Mouse (Mus musculus): ENCODE data around the gene Pfas.
"Not testable (repeated sequence)": the region's sequence is repeated elsewhere in the genome, so short reads cannot be mapped to it uniquely, and the experiment has no call there.

The Pfas gene

DNA sequence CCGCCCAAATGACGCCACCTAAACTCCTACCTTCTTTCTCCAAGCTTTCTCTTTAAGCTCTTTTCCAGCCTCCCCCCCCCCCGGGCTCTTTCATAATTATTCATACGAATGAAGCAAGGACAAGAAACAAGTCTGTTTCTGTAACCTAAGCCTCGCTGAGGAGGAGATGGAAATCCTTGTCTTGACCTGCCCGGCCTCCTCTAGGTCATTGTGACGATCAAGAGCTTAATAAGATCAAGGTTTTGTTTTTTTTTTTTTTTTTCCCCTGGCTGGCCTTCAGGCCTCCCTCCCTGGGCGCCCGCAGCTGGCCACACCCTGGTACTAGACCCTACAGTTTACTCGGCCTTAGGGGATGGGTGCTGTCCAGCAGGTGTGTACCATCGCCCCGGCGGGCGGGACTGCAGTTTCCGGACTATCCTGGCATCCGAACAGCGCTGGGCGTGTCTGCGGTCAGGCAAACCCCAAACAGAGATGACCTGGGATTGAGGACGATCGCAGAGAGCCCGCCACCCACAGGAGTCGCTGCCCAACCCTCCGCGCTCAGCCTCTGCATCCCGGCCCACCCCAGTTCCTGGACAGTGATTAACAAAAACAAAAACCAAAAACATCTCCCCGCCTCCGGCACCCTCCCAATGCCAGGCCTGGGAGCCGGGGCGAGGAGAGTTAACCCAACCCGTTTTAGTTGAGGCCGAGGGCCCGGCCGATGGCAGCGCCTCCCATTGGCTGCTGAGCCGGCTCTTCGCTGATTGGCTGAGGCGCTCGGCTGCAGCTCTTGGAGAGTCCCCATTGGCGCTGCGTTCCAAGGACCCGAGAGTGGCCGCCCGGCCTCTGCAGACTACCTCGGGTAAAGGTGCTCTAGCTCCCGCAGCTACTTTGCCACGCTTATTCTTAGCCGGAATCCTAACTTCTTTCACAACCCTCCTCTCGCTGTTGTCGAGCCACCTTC, 40.6 kb downstream of the Pfas start, which contains the start of gene Slc25a35:
Gene Slc25a35 (plus strand): TSS at position 795 of the 946 bp plus-strand sequence.
- DNase-seq: peak; percentile 95

DNA sequence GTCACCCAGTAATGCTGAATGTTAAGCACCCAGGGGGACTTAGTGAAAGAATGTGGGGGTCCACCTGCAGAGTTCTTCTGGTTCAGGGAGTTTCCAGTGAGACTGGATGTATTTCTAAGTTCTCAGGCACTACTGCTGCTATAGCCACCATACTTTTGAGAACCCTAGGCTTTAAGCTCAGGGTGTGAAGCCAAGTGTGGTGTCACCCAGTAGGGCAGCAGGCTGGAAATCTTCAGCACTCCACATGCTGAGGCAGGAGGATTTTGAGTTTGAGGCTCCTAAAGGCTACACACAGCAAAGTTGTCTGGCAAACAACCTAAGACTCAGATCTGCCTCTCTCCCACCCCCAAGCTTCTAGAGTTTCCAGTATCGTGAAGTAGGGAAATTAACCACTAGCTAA, 41.7 kb downstream of the Pfas start:
- no peak for DNase-seq

DNA sequence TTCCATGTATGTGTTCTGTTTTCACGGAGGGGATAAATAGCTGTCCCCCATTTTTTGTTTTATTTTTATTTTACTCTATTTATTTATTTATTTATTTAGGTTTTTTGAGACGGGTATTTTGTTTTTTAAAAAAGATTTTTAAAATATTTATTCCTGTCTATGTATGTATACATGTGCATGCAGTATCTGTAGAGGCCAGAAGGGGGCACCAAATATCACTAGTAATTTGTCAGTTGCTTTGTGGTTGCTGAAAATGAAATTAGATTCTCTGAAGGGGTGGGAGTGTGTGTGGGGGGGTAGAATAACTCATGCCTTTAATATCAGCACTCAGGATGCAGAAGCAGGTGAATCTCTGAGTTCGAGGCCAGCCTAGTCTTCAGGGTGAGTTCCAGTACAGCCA, 42.4 kb downstream of the Pfas start:
- peak; percentile 90 for DNase-seq

DNA sequence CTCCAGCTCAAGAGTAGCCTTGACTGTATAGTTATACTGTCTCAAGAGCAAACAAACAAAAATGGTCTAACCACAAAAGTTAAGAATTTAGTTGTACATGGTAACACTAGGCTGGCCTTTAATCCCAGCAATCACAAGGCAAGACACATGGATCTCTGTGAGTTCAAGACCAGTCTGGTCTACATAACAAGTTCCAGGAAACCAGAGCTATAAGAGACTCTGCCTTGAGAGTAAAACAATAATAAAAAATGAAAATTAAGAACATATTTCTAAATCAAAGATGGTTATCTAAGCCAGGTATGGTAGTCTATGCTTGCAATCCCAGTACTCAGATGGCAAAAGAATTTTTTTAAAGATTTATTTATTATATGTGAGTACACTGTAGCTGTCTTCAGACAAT, 43.2 kb downstream of the Pfas start:
- DNase-seq: no peak

DNA sequence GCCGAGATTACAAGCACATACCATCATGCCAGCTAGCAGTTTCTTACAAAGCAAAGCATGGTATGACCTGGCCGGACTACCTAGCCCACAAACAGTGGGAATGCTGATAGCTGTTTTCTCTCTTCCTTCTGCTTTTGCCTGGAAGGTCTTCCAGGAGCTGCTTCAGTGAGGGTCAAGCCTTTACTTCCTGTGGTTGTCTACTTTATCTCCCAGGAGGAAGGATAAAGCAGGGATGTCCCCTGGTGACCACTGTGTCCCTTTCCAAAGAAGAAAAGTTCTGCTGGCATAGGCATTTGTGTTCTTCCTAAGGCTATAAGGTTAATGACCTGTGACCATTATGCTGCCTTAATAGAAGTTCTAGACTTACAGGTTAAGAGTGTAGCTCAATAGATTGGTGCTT, 44.9 kb downstream of the Pfas start:
- no peak for DNase-seq

DNA sequence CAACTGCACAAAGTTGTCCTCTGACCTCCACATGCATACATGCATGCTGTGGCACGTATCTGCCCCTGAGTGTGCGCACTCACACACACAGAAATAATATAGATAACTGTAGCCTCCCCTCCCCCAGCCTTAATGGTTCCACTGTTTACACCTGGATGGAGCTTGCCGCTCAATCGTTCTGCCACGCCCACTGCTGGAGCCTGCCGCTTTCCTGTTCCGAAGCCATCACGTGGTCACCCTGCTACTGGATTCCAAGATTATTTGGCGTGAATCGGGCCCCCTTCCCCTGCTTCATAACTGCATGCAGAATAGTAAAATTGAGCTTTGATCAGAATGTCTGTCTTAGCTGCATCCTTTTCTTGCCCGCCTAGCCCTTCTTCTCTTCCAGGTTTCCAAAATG, 46.1 kb downstream of the Pfas start:
- not testable (repeated sequence) for DNase-seq

DNA sequence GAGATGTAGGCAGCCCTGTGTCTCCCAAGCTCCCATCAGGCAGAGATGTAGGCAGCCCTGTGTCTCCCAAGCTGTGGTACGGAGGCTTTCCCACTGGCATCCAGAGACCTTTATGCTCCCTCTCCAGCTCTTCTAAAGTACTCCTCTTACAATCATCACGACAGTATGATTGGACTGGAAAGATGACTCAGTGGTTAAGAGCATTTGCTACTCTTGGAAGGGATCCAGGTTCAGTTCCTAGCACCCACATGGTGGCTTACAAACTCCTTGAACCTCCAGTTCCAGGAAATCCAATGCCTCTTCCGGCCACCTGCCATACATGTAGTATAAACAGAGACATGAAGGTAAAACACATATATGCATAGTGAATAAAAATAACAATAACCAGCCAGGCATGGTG, 46.7 kb downstream of the Pfas start:
- no peak for DNase-seq

DNA sequence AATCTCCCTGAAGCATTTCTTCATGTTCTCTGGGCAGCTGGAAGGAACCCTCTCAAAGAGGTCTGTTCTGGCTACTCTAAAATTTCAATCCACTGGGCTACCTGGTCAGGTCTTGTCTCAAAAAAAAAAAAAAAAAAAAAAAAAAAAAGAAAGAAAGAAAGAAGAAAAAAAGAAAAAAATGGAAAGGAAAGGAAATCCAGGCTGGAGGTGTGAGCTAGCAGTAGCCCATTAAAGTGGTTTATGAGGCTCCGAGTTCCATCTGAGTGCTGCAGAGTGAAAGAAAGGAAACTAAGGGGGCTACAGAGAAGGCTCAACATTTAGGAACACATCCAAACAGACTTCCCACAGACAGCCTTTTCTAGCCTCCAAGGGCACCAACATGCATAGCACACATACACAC, 50.3 kb downstream of the Pfas start:
- no peak for DNase-seq

DNA sequence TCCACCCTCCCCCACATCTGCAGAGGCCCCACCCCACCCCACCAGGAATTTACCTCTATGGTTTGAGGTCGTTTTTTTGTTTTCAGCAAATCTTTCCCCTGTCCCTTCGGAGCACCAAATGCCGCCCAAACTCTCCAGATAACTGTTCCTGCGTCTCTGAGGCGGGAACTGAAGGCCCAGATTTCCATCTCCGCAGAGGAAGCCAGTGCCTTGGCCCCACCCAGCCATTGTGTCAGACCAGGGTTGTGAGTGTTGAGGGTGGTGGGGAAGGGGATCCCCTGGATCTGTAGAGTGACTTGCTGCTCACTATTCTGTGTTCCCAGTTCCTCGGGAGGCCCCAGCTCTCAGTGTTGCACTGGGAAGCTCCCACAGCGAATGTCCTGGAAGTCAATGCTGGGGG, 51.0 kb downstream of the Pfas start, which contains the start of gene Arhgef15:
Gene Arhgef15 (minus strand): TSS at position 173 of the 400 bp plus-strand sequence.
- peak; percentile 68 for DNase-seq

DNA sequence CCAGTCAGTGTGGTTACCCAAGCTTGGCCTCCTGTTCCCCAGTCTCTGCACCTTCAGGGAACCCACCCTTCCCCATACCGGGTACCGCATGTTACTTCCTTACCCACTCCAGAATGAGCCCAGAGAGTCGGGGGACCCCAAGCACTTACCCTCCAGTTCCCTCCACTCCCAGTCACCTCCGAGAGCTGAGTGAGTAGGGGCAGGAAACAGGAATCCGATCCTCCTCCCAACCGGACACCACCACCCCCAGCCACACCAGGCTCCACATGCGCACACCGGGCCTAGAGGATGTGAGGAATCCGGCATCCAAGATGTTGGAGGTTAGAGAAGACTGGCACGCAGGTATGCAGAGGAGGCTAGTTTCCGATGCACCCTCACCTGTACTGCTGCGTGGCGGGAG, 51.6 kb downstream of the Pfas start:
- peak; percentile 61 for DNase-seq

DNA sequence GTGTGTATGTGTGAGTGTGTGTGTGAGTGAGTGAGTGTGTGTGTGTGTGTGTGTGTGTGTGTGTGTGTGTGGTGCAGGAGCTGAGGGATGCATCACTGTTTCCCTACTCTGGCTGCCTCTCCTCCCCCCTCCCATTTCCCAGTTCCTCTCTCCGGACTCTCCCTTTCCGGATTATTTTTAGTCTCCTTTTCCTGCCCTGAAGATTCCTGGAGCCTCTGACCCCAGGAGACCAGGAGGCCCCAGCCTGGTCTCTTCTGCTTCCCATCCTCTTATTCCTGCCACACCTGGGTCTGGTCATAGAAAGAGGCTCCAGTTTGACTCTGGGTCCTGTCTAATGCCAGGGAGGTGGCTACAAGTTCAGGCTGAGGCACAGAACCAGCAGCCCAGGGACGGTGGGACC, 52.2 kb downstream of the Pfas start:
- peak; percentile 74 for DNase-seq

DNA sequence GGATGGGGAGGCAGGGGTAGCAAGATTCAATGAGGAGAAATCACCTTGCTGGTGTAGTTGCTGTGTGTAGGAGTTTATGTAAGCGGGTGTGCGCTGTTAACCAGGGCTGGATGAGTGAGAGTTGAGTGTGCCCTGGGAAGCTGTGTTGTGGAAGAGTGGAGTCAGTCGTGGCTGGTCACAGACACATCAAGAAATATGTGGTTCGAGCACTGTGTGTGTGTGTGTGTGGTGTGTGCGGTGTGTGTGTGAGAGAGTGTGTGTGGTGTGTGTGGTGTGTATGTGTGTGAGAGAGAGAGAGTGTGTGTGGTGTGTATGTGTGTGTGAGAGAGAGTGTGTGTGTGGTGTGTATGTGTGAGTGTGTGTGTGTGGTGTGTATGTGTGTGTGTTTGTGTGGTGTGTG, 52.8 kb downstream of the Pfas start:
- no peak for DNase-seq

DNA sequence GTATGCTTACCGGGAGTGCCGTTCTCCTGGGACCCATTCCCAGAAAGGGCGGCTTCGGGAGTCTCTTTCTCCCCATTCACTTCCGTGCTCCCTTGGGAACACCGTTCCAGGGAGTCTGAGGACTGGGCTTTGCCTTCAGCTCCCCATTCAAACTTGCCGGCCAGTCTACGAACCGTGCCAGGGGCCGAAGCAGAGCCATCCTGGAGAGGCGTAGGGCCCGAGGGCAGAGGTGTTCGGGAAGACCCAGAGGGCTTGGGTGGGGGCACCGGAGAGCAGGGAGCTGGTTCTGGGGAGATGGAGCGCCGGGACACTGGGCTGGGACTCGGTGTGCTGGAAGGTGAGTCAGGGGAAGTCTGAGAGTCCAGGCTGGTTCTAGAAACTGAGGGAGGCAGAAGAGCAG, 53.9 kb downstream of the Pfas start:
- no peak for DNase-seq

DNA sequence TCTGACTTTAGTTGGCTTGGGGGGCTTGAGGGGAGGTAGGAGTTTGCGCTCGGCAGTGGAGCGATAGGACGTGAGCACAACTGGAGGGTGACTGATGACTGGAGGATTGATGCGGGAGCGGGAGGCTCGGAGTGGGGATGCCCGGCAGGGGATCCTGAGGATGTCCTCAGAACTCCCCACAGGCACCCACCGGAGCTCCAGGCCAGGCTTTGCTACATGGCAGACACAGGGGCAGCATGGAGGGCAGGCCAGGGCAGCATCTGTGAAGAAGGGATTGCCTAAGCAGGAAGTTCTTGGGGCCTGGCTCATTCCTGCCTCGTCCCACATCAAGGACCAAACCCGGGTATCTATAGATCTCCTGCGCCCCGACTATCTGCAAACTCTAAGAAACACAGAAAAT, 54.4 kb downstream of the Pfas start:
- no peak for DNase-seq

DNA sequence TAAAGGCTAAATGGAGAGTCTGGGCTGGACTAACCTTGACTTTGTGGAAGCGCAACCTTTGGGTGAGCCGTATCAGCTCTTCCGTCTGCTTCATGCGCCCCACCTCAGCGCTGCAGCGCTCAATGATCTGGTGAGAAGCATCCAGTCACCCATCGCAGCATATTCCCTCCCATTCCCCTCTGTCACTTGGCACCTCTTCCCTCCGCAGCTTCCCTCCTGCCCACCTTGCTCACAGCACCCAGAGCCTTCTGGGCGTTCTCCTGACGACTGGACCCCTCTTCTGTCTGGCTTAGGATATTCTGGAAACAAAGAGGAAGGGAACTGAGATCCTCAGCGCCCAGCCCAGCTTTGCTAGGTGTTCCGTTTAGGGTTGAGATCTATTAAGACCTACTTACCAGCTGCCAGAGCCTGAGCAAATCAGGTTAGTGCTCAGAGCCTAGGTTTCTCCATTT, 60.7 kb downstream of the Pfas start:
- DNase-seq: no peak

DNA sequence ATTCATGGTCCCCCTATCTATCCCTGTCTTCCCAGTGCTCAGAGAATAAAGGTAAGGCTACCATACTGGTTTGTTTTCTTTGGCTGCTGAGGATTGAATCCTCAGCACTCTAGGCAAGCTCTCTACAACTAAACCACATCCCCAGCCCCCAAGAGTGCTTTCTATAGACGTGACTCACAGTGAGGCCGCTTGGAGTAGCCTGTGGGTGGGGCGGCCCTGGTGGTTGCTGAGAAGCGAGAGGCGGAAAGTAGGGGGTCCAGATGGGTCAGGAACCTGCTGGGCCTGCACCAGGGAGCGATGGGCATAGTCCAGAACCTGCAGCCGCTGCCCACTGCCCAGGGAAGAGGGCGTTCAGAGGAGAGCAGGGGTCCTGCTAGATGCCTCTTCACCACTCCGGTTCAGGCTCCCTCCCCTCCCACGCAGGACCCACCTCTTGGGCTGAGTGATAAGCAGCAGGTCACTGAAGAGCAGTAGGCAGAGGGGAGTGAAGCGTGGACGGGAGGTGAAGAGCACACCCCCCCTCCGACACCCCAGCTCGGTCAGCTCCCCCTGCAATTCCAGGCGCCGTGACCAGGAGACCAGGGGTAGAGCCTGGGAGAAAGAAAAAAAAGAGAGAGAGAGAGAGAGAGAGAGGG, 61.3 kb downstream of the Pfas start:
- DNase-seq: no peak

DNA sequence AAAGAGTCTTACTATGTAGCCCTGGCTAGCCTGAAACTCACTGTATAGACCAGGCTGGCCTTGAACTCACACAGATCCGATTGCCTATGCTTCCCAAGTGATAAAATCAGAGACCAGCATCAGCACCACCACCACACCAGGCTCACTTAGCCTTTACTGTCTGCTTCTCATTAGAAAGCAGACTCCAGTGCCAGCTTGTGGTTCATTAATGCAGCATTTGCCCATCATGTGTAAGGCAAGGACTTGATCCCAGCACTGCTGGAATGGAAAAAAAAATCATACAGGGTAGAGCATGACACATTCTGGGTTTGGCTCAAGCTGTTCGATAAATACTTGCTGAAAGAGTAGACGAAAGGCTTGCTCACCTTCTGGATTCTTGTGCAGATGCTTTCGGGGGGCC, 62.3 kb downstream of the Pfas start:
- DNase-seq: no peak

DNA sequence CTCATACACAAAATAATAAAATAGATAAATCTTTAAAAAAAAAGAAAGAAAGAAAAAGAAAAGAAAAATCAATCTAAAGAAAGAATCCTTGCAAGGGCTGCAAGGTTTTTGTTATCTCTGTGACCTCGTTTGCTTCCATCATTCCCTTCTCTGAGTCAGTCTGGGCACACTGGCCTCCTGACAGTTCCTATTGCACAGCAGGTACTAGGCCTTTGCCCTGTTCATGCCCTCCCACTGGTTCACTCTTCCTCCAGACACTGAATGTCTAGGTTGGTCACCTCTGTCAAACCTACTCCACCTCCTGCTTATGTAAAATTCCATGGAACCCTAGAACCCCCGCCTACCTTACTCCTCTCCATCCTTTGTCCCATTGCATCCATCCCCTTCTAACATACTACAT, 63.0 kb downstream of the Pfas start:
- no peak for DNase-seq

DNA sequence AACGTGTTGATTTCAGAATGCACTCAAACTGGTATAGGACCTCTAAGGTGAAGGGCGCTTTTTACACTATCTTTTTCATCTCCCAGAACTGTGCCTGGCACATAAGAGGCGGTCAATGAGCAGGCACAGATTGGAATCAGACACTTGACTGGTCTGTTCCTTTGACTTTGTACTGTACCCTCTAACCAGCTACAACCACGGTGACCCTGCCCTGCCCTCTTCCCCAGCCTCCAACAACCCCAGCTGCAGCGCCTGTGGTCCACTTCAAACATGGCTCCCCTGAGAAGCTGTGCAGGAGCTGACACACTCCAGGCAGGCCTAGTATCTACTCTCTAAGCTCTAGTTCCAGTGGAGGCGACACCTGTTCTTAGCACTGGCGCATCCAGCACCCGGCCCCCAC, 65.5 kb downstream of the Pfas start:
- DNase-seq: no peak

DNA sequence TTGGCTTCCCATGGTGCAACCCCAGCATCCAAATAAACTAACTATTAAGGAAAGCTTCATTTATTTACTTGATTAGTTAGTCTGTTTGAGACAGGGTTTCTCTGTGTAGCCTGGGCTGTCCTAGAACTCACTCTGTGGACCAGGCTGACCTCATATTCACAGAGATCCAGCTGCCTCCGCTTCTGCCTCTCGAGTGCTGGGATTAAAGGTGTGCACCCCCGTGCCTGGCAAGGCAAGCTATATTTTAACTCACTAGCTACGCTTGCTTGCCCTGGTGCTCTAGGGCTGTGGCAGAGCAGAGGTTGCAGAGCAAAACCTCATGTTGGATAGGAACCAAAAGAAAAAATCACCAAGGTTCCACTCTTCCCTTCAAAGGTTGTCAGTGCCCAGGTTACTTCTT, 67.7 kb downstream of the Pfas start:
- DNase-seq: no peak

DNA sequence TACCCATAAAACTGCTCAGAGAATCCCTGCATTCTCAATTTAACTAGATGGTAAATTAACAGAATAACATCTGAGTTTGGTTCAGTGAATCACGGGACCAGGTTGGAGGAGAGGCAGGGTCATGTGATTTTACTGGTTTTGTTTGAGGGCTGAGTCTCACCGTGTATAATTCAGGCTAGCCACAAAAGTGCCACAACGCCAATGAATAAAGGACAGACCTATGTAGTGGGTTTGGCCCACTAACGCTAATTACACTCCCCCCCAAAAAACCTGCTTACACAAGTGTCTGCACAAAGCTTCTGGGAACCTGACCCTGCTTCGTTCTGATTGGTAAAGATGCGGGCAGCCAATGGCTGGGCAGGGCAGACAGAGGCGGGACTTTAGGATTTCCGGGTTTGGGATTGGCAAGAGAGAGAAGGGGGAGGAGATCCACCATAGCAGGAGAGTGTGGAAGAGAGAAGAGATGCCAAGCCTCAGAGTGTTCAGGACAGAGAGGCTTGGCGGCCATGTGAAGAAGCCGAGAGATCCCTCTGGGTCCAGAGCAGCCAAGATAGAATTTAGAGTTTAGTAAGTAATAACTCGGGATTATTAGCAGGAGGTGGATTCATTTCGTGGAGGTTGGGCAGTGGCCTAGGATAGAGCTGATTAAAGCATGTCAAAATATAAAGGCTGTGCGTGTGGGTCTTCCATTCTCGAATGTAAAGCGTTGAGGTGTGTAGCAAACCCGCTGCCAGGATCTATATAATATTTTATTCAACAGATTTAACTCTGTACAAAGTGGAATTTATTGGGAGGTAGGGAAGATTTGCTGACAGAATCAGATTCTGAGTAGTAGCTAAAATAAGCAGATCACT, 68.6 kb downstream of the Pfas start:
- DNase-seq: peak; percentile 95

DNA sequence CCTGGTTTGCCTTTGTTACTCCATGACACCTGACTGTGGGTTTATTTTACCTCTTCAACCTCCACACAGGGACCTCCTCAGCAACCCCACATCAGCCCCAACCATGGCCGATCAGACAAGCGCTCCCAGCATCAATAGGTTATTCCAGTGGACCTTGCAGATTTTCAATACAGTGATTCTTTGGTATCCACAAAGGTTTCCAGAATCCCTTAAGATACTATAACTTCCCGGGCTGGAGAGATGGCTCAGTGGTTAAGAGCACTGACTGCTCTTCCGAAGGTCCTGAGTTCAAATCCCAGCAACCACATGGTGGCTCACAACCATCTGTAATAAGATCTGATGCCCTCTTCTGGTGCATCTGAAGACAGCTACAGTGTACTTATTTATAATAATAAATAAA, 71.3 kb downstream of the Pfas start:
- not testable (repeated sequence) for DNase-seq

All from lung, postnatal 36 days (tissue).